Mouse (Mus musculus) intestine, postnatal 0 days (tissue): Measurements from ENCODE around the gene Ddhd1. TPM values are rescaled to one million over a fixed set of nuclear protein-coding genes. Genes with fewer than 3 reads are reported as not detected.

Experiments
- ATAC-seq: fragments of 200-750 bp; cut with Nextera tagmentation; 2 replicates; pipeline ENCODE4 v1.8.0; 2017; ENCODE audit warnings: mild to moderate bottlenecking, moderate TSS enrichment, moderate library complexity
- H3K27ac ChIP-seq: fragments of 300-500 bp; sonication (generic); 2 replicates; pipeline ENCODE4 v1.5.1; 2014; ENCODE audit warnings: mild to moderate bottlenecking, low read depth, low read length, moderate library complexity
- H3K27me3 ChIP-seq: fragments of 300-500 bp; sonication (generic); replicated peaks from 2 replicates; pipeline ENCODE4 v1.6.1; 2014; ENCODE audit warnings: low read length, mixed read lengths; ENCODE audit not compliant: control insufficient read depth, insufficient read depth
- H3K36me3 ChIP-seq: fragments of 300-500 bp; sonication (generic); 2 replicates; pipeline ENCODE4 v1.6.1; 2014; ENCODE audit warnings: mild to moderate bottlenecking, moderate library complexity; ENCODE audit not compliant: control insufficient read depth, insufficient read depth
- H3K4me1 ChIP-seq: fragments of 300-500 bp; sonication (generic); replicated peaks from 2 replicates; pipeline ENCODE4 v1.6.1; 2014; ENCODE audit warnings: antibody characterized with exemption, low read length, mixed read lengths; ENCODE audit not compliant: control insufficient read depth, insufficient read depth
- H3K4me2 ChIP-seq: fragments of 300-500 bp; sonication (generic); replicated peaks from 2 replicates; pipeline ENCODE4 v1.6.1; 2014; ENCODE audit warnings: low read depth, mild to moderate bottlenecking, moderate library complexity
- H3K4me3 ChIP-seq: fragments of 300-500 bp; sonication (generic); 2 replicates; pipeline ENCODE4 v1.5.1; 2014; ENCODE audit warnings: low read depth, low read length
- H3K9ac ChIP-seq: fragments of 300-500 bp; sonication (generic); 2 replicates; pipeline ENCODE4 v1.6.1; 2014; ENCODE audit warnings: mild to moderate bottlenecking, low read depth, low read length
- H3K9me3 ChIP-seq: fragments of 300-500 bp; sonication (generic); 2 replicates; pipeline ENCODE4 v1.6.1; 2016; ENCODE audit warnings: mixed run types; ENCODE audit not compliant: control insufficient read depth
- CTCF ChIP-seq: sonication (generic); IDR thresholded peaks from 2 replicates; pipeline ENCODE4 v1.5.1; 2016; ENCODE audit warnings: low read depth, mild to moderate bottlenecking, control low read depth, antibody characterized with exemption, moderate library complexity
- WGBS: fragments of 180-500 bp; shearing (Covaris S2); extraction: QIAGEN DNeasy Blood & Tissue Kit; methylation state at CpG from one replicate; pipeline ENCODE4 v1.1.7; 2014; 5-methylcytosine and 5-hydroxymethylcytosine counted together
- polyA plus RNA-seq: library from polyadenylated mRNA; unstranded; fragments of >200 nt; fragmentation: Nextera tagmentation; extraction: Ambion mirVana; gene quantifications from 2 replicates; pipeline ENCODE4 v1.2.1, GENCODE M21; 2015

Ddhd1 gene
- polyA plus RNA-seq, 1 experiment from 2014 or later, result 10.6 TPM

DNA sequence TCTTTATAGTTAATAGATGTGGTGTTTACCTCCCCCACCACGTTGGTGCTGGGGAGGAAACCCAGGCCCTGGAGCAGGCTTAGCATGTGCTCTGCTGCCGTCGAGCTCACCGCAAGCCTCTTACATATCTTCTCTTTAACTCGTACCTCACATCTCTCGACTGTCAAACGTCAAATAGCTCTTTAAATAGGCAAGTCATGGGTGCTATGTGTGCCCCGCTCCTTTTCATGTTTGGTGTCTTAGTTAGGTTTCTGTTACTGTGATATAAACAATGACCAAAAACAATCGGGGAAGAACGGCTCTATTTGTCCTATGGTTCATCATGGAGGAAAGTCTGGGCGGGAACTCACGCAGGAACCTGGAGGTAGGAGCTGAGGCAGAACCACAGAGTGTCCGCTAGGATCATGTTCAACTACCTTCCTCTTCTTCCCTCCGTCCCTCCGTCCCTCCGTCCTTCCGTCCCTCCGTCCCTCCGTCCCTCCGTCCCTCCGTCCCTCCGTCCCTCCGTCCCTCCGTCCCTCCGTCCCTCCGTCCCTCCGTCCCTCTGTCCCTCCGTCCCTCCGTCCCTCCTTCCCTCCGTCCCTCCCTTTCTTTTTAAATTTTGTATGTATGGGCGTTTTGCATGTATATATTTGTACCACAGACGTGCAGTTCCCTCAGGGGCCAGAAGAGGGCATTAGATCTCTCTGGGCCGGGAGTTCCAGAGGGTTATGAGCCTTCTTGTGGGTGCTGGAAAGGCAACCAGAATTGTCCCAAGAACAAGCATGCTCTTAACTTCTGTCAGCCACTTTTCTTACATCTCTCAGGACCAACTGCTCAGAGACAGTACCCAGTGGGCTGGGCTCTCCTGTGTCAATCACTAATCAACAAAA is 91.6 kb downstream of the Ddhd1 start:
- Histone ChIP-seq H3K4me1 (no peaks in the 10 kb centered on the region), H3K4me2 (peak overlapping the region; percentile 69), H3K27ac (no peak overlapping the region), H3K36me3 (no peaks in the 10 kb centered on the region), H3K27me3 (no peaks in the 10 kb centered on the region), H3K9me3 (no peaks in the 10 kb centered on the region), H3K9ac (no peak overlapping the region), H3K4me3 (peak overlapping the region; percentile 33)
- TF ChIP-seq CTCF, result peak; percentile 81
- WGBS, result 23% methylated on average over 29 of the region's 33 CpGs
- peak; percentile 47; the same call in 1 of the 2 replicates for ATAC-seq

DNA sequence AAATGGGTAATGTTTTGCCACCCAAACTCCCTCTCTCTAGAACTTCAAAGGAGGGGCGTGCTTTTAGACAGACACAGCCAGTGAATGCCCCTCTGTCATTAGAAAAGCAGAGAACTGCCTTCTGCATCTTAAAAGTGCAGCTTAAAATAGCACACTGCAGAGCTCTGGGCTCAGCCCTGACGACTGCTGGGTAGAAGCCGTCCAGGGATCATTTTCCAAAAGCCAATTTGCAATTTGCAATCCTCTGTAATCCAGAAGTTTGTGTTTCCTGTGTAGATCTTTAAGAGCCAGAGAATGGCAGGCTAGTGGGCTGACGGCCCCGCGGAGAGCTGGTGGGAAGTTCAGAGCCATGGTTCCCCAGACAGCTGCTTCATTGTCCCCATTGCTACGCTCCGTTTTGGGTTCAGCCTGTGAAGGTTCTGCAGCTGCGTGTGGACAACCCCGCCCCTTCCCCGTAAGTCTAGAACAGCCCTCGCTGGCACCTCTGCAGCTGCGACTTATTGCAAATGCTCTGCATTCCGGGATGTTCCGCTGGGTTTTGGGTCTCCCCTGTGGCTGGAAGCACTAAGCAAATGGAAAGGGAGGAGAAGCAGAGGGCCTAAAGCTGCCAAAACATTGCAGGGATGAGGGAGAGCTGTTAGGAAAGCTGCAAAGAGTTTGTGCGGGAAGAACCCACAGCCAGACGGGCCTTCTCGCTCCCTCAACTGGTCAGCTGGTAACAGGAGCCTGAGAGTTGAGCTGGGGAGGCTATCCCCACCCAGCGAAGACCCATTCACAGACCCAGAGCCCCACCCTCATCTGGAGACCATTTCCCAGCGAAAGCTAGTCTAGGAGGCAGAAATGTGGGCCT is 92.5 kb downstream of the Ddhd1 start:
- WGBS, result 15% methylated on average over 20 of the region's 20 CpGs
- Histone ChIP-seq H3K27me3 (no peaks in the 10 kb centered on the region), H3K9ac (no peak overlapping the region), H3K9me3 (no peaks in the 10 kb centered on the region), H3K27ac (no peak overlapping the region), H3K4me1 (no peaks in the 10 kb centered on the region), H3K4me2 (peak overlapping the region; percentile 69), H3K4me3 (peak overlapping the region; percentile 4; the same call in 1 of the 2 replicates), H3K36me3 (no peaks in the 10 kb centered on the region)
- TF ChIP-seq CTCF, result no peak
- 0 out of 2 replicates have a peak, but pooled peaks have one; percentile 19 for ATAC-seq

DNA sequence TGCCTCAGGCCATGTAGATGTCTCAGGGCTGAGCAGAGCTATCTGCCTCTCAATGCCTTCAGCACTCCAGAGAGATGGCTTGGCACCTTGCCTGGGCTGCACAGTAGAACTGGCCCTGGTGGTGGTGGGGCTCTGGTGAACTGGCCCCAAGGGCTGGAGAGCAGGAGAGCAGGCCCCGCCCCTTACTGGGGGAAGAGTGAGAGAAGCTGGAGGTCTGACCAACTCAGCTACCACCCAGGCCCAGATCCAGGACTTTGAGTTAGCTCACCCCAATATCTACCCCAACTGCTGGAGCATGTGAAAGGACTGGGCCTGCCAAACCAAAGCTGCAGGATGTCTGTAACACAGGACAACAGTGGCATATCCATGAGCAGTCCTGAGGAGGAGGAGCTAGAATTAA is 94.4 kb downstream of the Ddhd1 start:
- Histone ChIP-seq H3K27me3 (no peaks in the 10 kb centered on the region), H3K4me2 (no peak overlapping the region), H3K9me3 (no peaks in the 10 kb centered on the region), H3K27ac (no peak overlapping the region), H3K4me1 (no peaks in the 10 kb centered on the region), H3K4me3 (no peak overlapping the region), H3K9ac (no peak overlapping the region), H3K36me3 (no peaks in the 10 kb centered on the region)
- WGBS, result 93% methylated on average over 1 of the region's 1 CpGs
- no peak for ATAC-seq
- TF ChIP-seq CTCF, result no peak

DNA sequence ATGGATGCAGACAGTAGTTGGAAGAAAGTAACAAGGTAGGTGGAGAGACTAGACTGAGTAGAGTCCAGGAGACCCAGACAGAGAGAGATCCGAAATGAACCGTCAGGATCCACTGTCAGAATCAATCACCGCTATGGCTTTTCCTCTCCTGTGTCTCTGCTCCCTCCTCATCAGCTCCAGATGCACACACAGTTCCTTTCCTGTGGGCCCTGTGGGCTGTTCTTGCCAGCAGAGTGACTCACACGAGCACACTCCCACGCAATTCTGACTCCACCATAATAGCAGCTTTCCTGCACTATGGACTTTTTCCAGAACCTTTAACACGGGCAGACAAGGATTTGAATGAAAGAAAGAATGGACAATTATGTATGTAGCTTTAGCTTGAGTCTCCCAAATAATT is 96.3 kb downstream of the Ddhd1 start:
- Histone ChIP-seq H3K9me3 (no peaks in the 10 kb centered on the region), H3K9ac (no peak overlapping the region), H3K4me3 (no peak overlapping the region), H3K27ac (no peak overlapping the region), H3K36me3 (no peaks in the 10 kb centered on the region), H3K4me1 (no peaks in the 10 kb centered on the region), H3K4me2 (no peak overlapping the region), H3K27me3 (no peaks in the 10 kb centered on the region)
- ATAC-seq, result no peak
- no peak for TF ChIP-seq CTCF
- 72% methylated on average over 6 of the region's 6 CpGs for WGBS

DNA sequence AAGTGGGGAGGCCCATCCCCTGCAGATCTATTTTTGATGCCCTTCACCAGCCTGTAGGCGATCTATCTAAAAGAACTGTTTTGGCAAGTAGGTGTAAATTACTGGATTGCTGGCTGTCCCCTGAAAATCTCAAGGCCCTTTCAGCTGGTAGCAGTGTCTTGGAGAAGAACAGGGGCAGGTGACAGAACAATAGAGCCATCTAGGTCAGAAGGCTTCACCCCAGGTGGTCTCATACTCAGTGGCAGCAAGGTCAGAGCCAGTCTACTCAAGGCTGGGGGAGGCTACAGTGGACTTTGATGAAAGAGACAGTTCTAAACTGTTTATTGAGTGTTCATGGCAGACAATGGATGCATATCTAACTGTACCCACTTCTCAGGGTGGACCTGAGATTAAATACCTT is 98.9 kb downstream of the Ddhd1 start:
- H3K9me3 ChIP-seq, result no peaks in the 10 kb centered on the region
- no peak for TF ChIP-seq CTCF
- 85% methylated on average over 1 of the region's 1 CpGs for WGBS
- no peak overlapping the region for H3K27ac ChIP-seq
- H3K4me2 ChIP-seq, result no peak overlapping the region
- no peaks in the 10 kb centered on the region for H3K27me3 ChIP-seq
- H3K9ac ChIP-seq, result no peak overlapping the region
- H3K4me3 ChIP-seq, result no peak overlapping the region
- ATAC-seq, result no peak
- no peaks in the 10 kb centered on the region for H3K4me1 ChIP-seq
- no peaks in the 10 kb centered on the region for H3K36me3 ChIP-seq

DNA sequence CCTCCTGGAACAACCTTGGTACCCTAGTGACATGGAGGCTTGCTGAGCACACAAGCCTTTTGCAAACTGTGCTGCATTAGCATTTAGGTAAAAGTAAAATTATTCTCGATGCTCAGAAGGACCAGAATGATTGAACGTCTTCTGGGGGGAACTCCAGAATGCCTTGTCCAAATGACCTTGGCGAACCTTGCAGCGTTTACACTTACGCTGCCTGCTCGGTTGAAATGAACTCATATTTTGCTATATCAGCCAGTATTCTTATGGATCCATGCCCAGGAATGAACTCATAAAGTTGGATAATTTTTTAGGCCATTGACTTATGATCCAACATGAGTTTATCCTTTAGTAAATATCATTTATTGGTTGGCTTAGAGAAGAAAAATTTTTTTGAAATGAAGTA is 103.6 kb downstream of the Ddhd1 start:
- H3K27me3 ChIP-seq, result no peaks in the 10 kb centered on the region
- H3K4me2 ChIP-seq, result no peak overlapping the region
- TF ChIP-seq CTCF, result no peak
- 74% methylated on average over 6 of the region's 6 CpGs for WGBS
- no peak overlapping the region for H3K4me3 ChIP-seq
- H3K9ac ChIP-seq, result no peak overlapping the region
- no peaks in the 10 kb centered on the region for H3K36me3 ChIP-seq
- no peaks in the 10 kb centered on the region for H3K4me1 ChIP-seq
- no peak for ATAC-seq
- no peaks in the 10 kb centered on the region for H3K9me3 ChIP-seq
- H3K27ac ChIP-seq, result no peak overlapping the region
